ENCODE assay signal across 27 mouse cellular contexts in the genomic region with DNA sequence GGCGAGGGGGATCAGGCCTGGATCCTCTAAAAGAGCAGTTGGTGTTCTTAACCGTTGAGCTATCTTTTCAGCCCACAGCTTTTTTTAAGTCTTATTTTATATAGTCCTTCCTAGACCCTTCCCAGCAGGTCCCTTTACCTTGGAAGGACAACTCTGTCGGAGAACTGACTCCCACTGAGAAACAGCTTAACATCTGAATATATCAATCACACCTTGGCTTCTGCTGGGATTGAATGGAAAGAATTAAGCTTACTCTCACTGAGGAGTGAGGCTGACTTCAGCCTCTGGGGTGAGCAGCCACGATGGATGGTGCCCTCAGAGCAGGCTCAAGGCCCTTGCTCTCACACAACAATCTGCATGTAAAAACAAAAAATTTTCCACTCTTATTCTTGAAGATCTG.
"Had no signal": no experiment of that assay in that cellular context is flagged by ENCODE, and none has a peak within 500 bp of the region (broad histone marks: within the 10 kb centered on the region; RNA-seq: fewer than 3 reads in every experiment).

No protein-coding gene starts in this region.

- H3K9ac ChIP-seq: heart, embryonic 13.5 days; heart, embryonic 15.5 days; hindbrain, embryonic 12.5 days; hindbrain, embryonic 14.5 days; intestine, embryonic 15.5 days; limb, embryonic 13.5 days; limb, embryonic 15.5 days; liver, embryonic 12.5 days; liver, embryonic 14.5 days had no signal

- H3K4me1 ChIP-seq: hindbrain, embryonic 10.5 days; hindbrain, embryonic 12.5 days; intestine, embryonic 15.5 days; liver, embryonic 12.5 days had no signal

- H3K4me2 ChIP-seq: heart, embryonic 11.5 days; heart, embryonic 13.5 days; heart, embryonic 15.5 days; hindbrain, embryonic 12.5 days; hindbrain, embryonic 14.5 days; intestine, embryonic 15.5 days; limb, embryonic 13.5 days; limb, embryonic 15.5 days; liver, embryonic 12.5 days had no signal

- ATAC-seq: hindbrain, embryonic 16.5 days; inflammation-experienced regulatory T-cells, adult 6 months; intestine, embryonic 15.5 days; intestine, postnatal 0 days; liver, embryonic 12.5 days had no signal

- H3K9me3 ChIP-seq: heart, embryonic 13.5 days; heart, embryonic 15.5 days; hindbrain, embryonic 10.5 days; hindbrain, embryonic 12.5 days; intestine, embryonic 15.5 days; limb, embryonic 13.5 days; limb, embryonic 15.5 days; liver, embryonic 12.5 days had no signal

- H3K4me3 ChIP-seq: gastrocnemius, adult 2 months; heart, embryonic 13.5 days; heart, embryonic 15.5 days; hindbrain, embryonic 10.5 days; hindbrain, embryonic 12.5 days; intestine, embryonic 15.5 days; limb, embryonic 13.5 days; limb, embryonic 15.5 days; liver, embryonic 12.5 days had no signal

- H3K27ac ChIP-seq: gastrocnemius, adult 2 months; heart, embryonic 13.5 days; heart, embryonic 15.5 days; hindbrain, embryonic 10.5 days; hindbrain, embryonic 12.5 days; hindbrain, embryonic 14.5 days; intestine, embryonic 15.5 days; limb, embryonic 13.5 days; limb, embryonic 15.5 days; liver, embryonic 12.5 days; liver, embryonic 14.5 days had no signal

- H3K27me3 ChIP-seq: heart, embryonic 13.5 days; heart, embryonic 15.5 days; hindbrain, embryonic 12.5 days; intestine, embryonic 15.5 days; limb, embryonic 13.5 days; limb, embryonic 15.5 days; liver, embryonic 12.5 days had no signal

- DNase-seq: gastrocnemius, adult 2 months; gastrocnemius, postnatal 10 days; gastrocnemius, postnatal 25 days; heart, adult 18-20 months; heart, postnatal 14 days; heart, postnatal 36 days; kidney, adult 18-20 months; kidney, adult 8-10 months; kidney, postnatal 10 days; kidney, postnatal 36 days; layer of hippocampus, adult 9-11 months; layer of hippocampus, postnatal 36 days; left cerebral cortex, postnatal 4 days had no signal
